Mouse (Mus musculus) liver, embryonic 14.5 days (tissue): ENCODE measurements around the gene Tmem169.

Source experiments
- CTCF ChIP-seq: IDR thresholded peaks from 2 replicates; pipeline ENCODE4 v1.5.1; 2016; ENCODE audit warnings: antibody characterized with exemption, low read depth, control low read depth
- EP300 ChIP-seq: IDR thresholded peaks from 2 replicates; pipeline ENCODE4 v1.6.1; 2016; ENCODE audit warnings: antibody characterized with exemption, low read depth

DNA sequence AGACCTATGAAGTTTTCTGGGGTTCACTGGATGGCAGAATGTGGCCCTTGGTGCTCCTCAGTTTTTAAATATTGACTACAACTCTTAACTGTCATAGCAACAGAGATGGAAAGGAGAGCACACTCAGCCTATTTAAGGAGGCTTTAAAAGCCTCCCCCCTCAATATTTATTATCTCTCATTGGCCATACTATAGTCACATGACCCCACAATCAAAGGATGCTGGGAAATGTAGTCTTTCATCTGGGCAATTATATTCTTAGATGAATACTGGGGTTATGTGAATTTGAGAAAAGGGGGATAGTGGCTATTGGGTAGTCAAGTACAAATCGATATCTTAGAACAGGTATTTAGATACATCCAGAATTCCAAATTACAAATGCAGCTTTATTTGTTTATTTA is 17.7 kb downstream of the Tmem169 start:
- TF ChIP-seq CTCF (no peak), EP300 (no peak)
